Mouse (Mus musculus): ENCODE measurements around the gene Cnr2.

Gene Cnr2

DNA sequence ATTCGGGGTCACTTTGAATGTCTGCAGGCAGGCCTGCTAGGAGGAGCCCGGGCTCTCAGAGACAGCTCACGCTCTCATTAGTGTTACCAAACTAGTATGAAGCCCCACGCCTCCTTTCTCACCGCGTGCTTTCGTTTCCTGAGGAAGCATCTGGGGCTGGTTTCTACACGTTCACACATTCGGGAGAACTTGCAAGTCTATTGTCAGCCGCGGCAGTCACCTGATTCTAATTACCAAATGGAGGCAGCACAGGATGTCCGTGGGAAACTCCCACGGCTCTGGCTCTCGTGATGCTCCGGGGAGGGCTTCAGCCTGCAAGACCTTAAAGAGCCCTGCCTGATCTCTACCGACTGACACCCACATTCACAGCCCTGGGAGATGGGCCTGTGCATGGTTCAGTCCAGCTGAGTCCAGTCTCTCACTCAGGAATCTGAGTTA lies 18.6 kb upstream of the Cnr2 start:
- DNase-seq (ENCODE audit: low read depth): peak; percentile 88

DNA sequence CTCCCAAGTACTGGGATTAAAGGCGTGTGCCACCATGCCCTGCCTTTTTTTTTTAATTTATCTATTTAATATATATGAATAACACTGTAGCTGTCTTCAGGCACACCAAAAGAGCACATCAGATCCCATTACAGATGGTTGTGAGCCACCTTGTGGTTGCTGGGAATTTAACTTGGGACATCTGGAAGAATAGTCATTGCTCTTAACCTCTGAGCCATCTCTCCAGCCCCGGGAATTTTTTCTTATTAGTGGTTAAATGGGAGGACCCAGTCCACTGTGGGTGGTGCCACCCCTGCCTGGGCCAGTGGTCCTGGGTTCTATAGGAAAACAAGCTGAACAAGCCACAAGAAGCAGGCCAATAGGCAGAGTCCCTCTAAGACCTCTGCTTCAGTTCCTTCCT lies 17.5 kb upstream of the Cnr2 start:
- no peak for DNase-seq (ENCODE audit: low read depth)

DNA sequence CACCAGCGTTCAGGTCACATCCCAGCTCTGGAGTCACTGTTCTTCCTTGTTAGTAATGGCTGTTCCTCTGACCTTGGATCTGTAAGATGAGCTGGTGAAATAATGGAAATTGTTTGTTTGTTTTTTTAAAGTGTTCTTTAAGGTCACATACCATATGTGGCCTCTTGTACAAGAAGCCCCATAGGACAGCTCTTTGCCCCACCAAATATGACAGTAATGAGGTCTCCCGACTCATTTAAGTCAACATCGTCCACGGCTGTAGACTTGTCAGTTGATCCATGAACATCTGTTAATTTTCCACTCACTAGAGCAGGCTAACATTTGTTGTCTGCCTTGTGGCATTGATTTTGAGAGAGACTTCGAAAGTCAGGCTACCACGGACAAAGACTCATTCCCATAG lies 16.2 kb upstream of the Cnr2 start:
- no peak for DNase-seq (ENCODE audit: low read depth)

DNA sequence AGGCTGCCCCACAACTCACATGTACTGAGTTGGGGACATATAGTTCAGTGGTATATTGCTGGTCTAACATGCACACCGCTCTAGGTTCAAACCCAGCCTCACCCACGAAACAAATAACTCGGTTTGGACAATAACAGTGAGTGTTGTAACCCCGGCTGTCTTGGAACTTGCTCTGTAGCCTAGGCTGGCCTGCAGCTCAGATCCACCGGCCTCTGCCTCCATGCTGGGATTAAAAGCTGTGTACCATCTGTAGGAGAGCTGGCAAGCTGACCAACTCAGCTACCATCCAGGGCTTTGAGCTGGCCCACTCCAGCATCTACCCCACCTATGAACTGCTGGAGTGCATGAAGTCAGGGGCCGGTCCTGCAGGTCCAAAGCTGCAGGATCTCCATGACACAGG lies 15.2 kb upstream of the Cnr2 start:
- DNase-seq (ENCODE audit: low read depth): no peak

DNA sequence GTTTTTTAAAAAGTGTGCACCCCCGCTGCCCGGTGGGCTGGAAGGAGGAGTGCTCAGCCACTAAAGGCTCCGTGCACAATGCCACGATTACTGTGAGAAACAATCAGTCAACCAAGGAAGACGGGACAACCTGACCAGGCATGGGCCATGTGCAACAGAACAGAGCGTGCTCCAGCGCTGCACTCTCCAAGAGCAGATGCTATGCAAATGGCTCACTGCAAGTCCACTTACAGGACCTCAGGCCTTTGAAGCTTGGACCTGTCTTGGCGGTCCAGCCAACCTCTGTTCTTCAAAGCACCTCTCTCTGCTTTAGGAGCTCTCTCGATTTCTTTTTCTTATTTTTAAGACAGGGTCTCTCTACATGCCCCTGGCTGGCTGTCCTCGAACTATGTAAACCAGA lies 14.6 kb upstream of the Cnr2 start:
- DNase-seq (ENCODE audit: low read depth): no peak

- DNase-seq (ENCODE audit: low read depth): no peak
Measured at GRCm38 (mm10) chr4:135882023-135882422, 13.2 kb upstream of the Cnr2 start.

- DNase-seq (ENCODE audit: low read depth): no peak
Measured at GRCm38 (mm10) chr4:135883401-135883851, 11.8 kb upstream of the Cnr2 start.

- no peak for DNase-seq (ENCODE audit: low read depth)
Measured at GRCm38 (mm10) chr4:135883881-135884516, 11.2 kb upstream of the Cnr2 start.

- no peak for DNase-seq (ENCODE audit: low read depth)
Measured at GRCm38 (mm10) chr4:135884531-135884930, 10.7 kb upstream of the Cnr2 start.

- no peak for DNase-seq (ENCODE audit: low read depth)
Measured at GRCm38 (mm10) chr4:135885676-135886075, 9.5 kb upstream of the Cnr2 start.

- no peak for DNase-seq (ENCODE audit: low read depth)
Measured at GRCm38 (mm10) chr4:135886184-135886583, 9.0 kb upstream of the Cnr2 start.

DNA sequence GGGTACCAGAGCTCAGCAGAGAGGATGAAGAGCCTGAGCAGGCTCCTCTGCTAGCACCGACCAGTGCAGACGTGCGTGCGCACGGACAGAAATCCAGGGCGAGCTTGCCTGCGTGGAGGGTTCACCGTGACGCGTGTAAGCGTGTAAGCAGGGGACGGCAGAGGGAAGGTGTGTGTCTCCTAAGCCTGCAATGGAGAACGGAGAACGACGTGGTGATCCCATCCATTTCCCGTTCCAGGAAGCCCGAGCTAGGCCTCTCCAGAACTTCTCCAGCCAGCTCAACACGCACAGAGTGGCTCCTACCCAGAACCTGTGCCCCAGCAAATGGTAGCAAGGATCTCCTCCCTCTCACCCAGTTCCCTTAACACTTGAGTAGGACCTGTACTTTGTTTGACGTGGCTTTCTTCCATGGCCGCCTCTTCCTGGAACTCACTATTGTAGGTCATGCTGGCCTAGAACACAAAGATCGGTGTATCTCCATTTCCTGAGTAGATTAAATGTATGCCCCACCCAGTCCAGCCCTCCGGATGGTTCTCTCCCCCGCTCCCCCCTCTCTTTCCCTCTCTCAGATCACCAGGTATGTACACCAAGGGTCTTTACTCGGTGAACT lies 6.6 kb upstream of the Cnr2 start:
- no peak for DNase-seq (ENCODE audit: low read depth)

- DNase-seq (ENCODE audit: low read depth): no peak
Measured at GRCm38 (mm10) chr4:135889146-135889883, 5.9 kb upstream of the Cnr2 start.

GRCm38 (mm10) chr4:135889884-135890283 lies 5.3 kb upstream of the Cnr2 start:
- DNase-seq (ENCODE audit: low read depth): peak; percentile 71

DNA sequence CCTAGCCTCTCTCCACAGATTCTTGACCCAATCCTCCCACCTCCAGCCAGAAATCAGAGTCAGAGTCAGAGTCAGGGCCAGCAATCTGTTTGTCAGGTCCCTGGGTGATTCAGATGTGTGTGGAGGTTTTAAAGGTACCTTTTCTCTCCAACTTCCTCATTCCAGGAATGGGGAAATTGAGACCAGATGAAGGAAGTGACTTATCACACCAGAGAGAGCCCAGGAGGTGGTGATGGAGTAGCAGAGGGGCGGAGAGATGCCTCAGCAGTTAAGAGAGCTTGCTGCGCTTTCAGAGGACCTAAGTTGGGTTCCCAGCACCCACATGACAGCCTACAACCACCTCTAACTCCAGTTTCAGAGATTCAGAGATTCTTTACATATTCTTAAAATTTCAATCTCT lies 3.7 kb upstream of the Cnr2 start:
- DNase-seq (ENCODE audit: low read depth): no peak

GRCm38 (mm10) chr4:135892884-135893283 lies 2.3 kb upstream of the Cnr2 start:
- DNase-seq (ENCODE audit: low read depth): no peak

- no peak for DNase-seq (ENCODE audit: low read depth)
Measured at GRCm38 (mm10) chr4:135896157-135896556, 963 bp downstream of the Cnr2 start.

GRCm38 (mm10) chr4:135898380-135899049 lies 3.3 kb downstream of the Cnr2 start:
- peak; percentile 87 for DNase-seq (ENCODE audit: low read depth)

GRCm38 (mm10) chr4:135899050-135899448 lies 3.9 kb downstream of the Cnr2 start:
- no peak for DNase-seq (ENCODE audit: low read depth)

DNA sequence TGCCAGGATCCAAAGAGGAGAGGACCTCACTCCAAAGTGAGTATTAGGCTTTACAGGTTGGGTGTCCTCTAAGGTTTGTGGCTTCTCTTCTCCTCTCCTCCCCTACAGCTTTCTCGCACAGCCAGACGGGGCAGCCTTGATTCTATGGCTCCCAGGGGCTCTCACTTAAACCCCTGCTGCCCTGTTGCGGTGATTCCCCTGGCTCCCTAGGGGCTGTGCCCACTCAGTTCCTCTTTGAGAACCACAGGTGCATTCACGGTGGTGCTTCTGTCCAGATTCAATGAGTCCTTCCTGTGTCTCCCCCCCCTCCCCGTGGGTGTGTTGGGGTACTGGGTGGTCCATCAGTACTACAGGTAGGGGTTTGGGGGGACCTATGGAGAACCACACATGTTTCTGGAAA lies 4.8 kb downstream of the Cnr2 start:
- DNase-seq (ENCODE audit: low read depth): no peak

DNA sequence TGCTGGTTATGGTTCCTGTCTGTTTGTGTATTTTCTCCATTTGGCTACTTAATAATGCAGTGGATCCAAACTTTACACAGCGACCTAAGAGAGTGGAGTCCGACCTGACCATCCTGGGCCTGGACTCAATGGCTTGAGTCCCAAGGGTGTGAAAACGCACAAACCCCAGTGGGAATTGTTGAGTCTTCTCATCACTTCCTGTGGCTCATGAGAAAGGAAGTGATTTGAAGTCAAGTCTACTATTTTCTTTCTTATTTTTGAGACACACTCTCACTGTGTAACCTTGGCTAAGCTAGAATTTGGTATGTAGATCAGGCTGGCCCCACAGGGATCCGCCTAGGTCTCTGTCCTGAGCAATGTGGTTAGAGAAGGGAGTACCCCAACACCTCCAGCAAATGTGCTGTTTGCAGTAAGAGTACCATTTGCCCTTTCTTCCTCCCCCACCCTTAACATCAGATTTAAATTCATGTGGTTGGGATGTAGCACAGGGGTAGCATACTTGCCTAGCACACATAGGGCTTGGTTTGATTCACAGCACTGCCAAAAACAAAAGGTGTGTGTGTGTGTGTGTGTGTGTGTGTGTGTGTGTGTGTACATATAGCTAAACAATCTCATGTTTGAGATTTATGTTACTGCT lies 7.5 kb downstream of the Cnr2 start:
- no peak for DNase-seq (ENCODE audit: low read depth)

- DNase-seq (ENCODE audit: low read depth): no peak
Measured at GRCm38 (mm10) chr4:135904810-135905209, 9.6 kb downstream of the Cnr2 start.

Measured in c-Kit-positive CD71-negative TER-119-negative erythroid progenitor cells, embryonic 14.5 days (primary cell).